Mouse (Mus musculus) limb, embryonic 14.5 days (tissue): ENCODE results near the gene Flt1. TPM values are rescaled to one million over a fixed set of nuclear protein-coding genes. Genes with fewer than 3 reads are reported as not detected.

Source experiments
- ATAC-seq: fragments of 200-750 bp; cut with Nextera tagmentation; 2 replicates; pipeline ENCODE4 v1.8.0; 2017; ENCODE audit warnings: low read depth, moderate number of reproducible peaks, moderate TSS enrichment; ENCODE audit not compliant: low FRiP score
- DNase-seq: peaks from one replicate; pipeline ENCODE4 v3.0.0-alpha.2; 2015; ENCODE audit warnings: low spot score
- H3K27ac ChIP-seq: fragments of 300-500 bp; sonication (generic); replicated peaks from 2 replicates; pipeline ENCODE4 v1.5.1; 2014; ENCODE audit warnings: low read depth, mild to moderate bottlenecking, low read length, moderate library complexity, mixed read lengths
- H3K27me3 ChIP-seq: fragments of 300-500 bp; sonication (generic); 2 replicates; pipeline ENCODE4 v1.6.1; 2014; ENCODE audit warnings: low read length, mixed read lengths; ENCODE audit not compliant: control insufficient read depth, insufficient read depth
- H3K36me3 ChIP-seq: fragments of 300-500 bp; sonication (generic); 2 replicates; pipeline ENCODE4 v1.6.1; 2014; ENCODE audit warnings: mild to moderate bottlenecking, low read length, moderate library complexity, mixed read lengths; ENCODE audit not compliant: control insufficient read depth, insufficient read depth
- H3K4me1 ChIP-seq: fragments of 300-500 bp; sonication (generic); 2 replicates; pipeline ENCODE4 v1.6.1; 2014; ENCODE audit warnings: antibody characterized with exemption, low read length, mixed read lengths; ENCODE audit not compliant: control insufficient read depth, insufficient read depth
- H3K4me2 ChIP-seq: fragments of 300-500 bp; sonication (generic); replicated peaks from 2 replicates; pipeline ENCODE4 v1.6.1; 2014; ENCODE audit warnings: low read depth, mild to moderate bottlenecking, low read length, moderate library complexity; ENCODE audit not compliant: severe bottlenecking
- H3K4me3 ChIP-seq: fragments of 300-500 bp; sonication (generic); replicated peaks from 2 replicates; pipeline ENCODE4 v1.5.1; 2014; ENCODE audit warnings: low read length
- H3K9ac ChIP-seq: fragments of 300-500 bp; sonication (generic); 2 replicates; pipeline ENCODE4 v1.6.1; 2014; ENCODE audit warnings: mild to moderate bottlenecking, low read depth, low read length, moderate library complexity; ENCODE audit not compliant: severe bottlenecking
- H3K9me3 ChIP-seq: fragments of 300-500 bp; sonication (generic); 2 replicates; pipeline ENCODE4 v1.6.1; 2016; ENCODE audit warnings: low read length; ENCODE audit not compliant: control insufficient read depth
- POLR2A ChIP-seq: fragments of 200-500 bp; IDR thresholded peaks from 2 replicates; pipeline ENCODE4 v1.8.0; 2012; ENCODE audit warnings: inconsistent platforms, mild to moderate bottlenecking, moderate library complexity, borderline replicate concordance; ENCODE audit not compliant: insufficient read depth, insufficient read length; ENCODE audit errors: extremely low read depth
- WGBS: fragments of 180-500 bp; shearing (Covaris S2); extraction: QIAGEN DNeasy Blood & Tissue Kit; methylation state at CpG from one replicate; pipeline ENCODE4 v1.1.7; 2014; 5-methylcytosine and 5-hydroxymethylcytosine counted together
- polyA plus RNA-seq, 2 experiments: library from polyadenylated mRNA; depleted of rRNA in 1 of 2; stranded (reverse) in 1 of 2; unstranded in 1 of 2; fragments of >200 nt; fragmentation: Nextera tagmentation in 1 of 2; extraction: Ambion mirVana in 1 of 2; gene quantifications; 2 replicates each; pipeline versions ENCODE4 v1.2.1 to v1.2.3; 2012 to 2014

Gene Flt1
- polyA plus RNA-seq, 2 experiments, result 6.3 to 12.3 TPM

GRCm38 (mm10) chr5:147724391-147724790 lies 1.4 kb downstream of the Flt1 start:
- Histone ChIP-seq H3K27me3 (peaks cover 93% of the 10 kb centered on the region), H3K4me2 (no peak overlapping the region), H3K9me3 (no peaks in the 10 kb centered on the region), H3K4me3 (peak overlapping the region; percentile 47), H3K36me3 (no peaks in the 10 kb centered on the region), H3K4me1 (peaks cover 12% of the 10 kb centered on the region; the same call in 1 of the 2 replicates), H3K27ac (no peak overlapping the region), H3K9ac (0 out of 2 replicates have a peak overlapping the region, but pooled peaks have one; percentile 41)
- no peak for TF ChIP-seq POLR2A
- 1% methylated on average over 14 of the region's 14 CpGs for WGBS
- ATAC-seq, result no peak
- no peak for DNase-seq

GRCm38 (mm10) chr5:147723811-147724210 lies 2.0 kb downstream of the Flt1 start:
- H3K27me3 ChIP-seq, result peaks cover 89% of the 10 kb centered on the region
- WGBS, result 5% methylated on average over 17 of the region's 17 CpGs
- no peak for TF ChIP-seq POLR2A
- H3K4me1 ChIP-seq, result peaks cover 12% of the 10 kb centered on the region; the same call in 1 of the 2 replicates
- H3K9me3 ChIP-seq, result no peaks in the 10 kb centered on the region
- H3K36me3 ChIP-seq, result no peaks in the 10 kb centered on the region
- ATAC-seq (no peak), DNase-seq (no peak)
- peak overlapping the region; percentile 11 for H3K4me3 ChIP-seq
- no peak overlapping the region for H3K4me2 ChIP-seq
- H3K9ac ChIP-seq, result no peak overlapping the region
- H3K27ac ChIP-seq, result no peak overlapping the region

GRCm38 (mm10) chr5:147721438-147721837 lies 4.4 kb downstream of the Flt1 start:
- no peak overlapping the region for H3K4me3 ChIP-seq
- 23% methylated on average over 8 of the region's 8 CpGs for WGBS
- no peak overlapping the region for H3K4me2 ChIP-seq
- no peak for DNase-seq
- H3K9me3 ChIP-seq, result no peaks in the 10 kb centered on the region
- peaks cover 11% of the 10 kb centered on the region; the same call in 1 of the 2 replicates for H3K4me1 ChIP-seq
- H3K9ac ChIP-seq, result no peak overlapping the region
- ATAC-seq, result no peak
- H3K27ac ChIP-seq, result no peak overlapping the region
- TF ChIP-seq POLR2A, result no peak
- H3K27me3 ChIP-seq, result peaks cover 65% of the 10 kb centered on the region
- no peaks in the 10 kb centered on the region for H3K36me3 ChIP-seq

GRCm38 (mm10) chr5:147718335-147718734 lies 7.5 kb downstream of the Flt1 start:
- DNase-seq (no peak), ATAC-seq (no peak)
- H3K27me3 ChIP-seq, result peaks cover 35% of the 10 kb centered on the region
- WGBS, result 91% methylated on average over 7 of the region's 7 CpGs
- no peaks in the 10 kb centered on the region for H3K4me1 ChIP-seq
- no peak for TF ChIP-seq POLR2A
- H3K4me2 ChIP-seq, result no peak overlapping the region
- no peaks in the 10 kb centered on the region for H3K36me3 ChIP-seq
- no peak overlapping the region for H3K27ac ChIP-seq
- H3K4me3 ChIP-seq, result no peak overlapping the region
- H3K9ac ChIP-seq, result no peak overlapping the region
- H3K9me3 ChIP-seq, result no peaks in the 10 kb centered on the region

GRCm38 (mm10) chr5:147716697-147717217 lies 9.1 kb downstream of the Flt1 start:
- no peaks in the 10 kb centered on the region for H3K36me3 ChIP-seq
- H3K4me1 ChIP-seq, result no peaks in the 10 kb centered on the region
- H3K9me3 ChIP-seq, result no peaks in the 10 kb centered on the region
- no peak overlapping the region for H3K4me3 ChIP-seq
- H3K4me2 ChIP-seq, result no peak overlapping the region
- ATAC-seq (no peak), DNase-seq (no peak)
- 68% methylated on average over 15 of the region's 15 CpGs for WGBS
- no peak for TF ChIP-seq POLR2A
- no peak overlapping the region for H3K27ac ChIP-seq
- H3K27me3 ChIP-seq, result peaks cover 21% of the 10 kb centered on the region
- H3K9ac ChIP-seq, result no peak overlapping the region
